Mouse (Mus musculus) common myeloid progenitor, adult 5-6 weeks (primary cell): ENCODE data around the gene Uqcrq. TPM values are rescaled to one million over a fixed set of nuclear protein-coding genes. Genes with fewer than 3 reads are reported as not detected.

Source experiments
- ATAC-seq: replicated peaks from 2 replicates; pipeline ENCODE4 v1.8.0; 2016; ENCODE audit warnings: low read depth, mild to moderate bottlenecking, moderate TSS enrichment, inconsistent platforms; ENCODE audit not compliant: poor library complexity, severe bottlenecking
- total RNA-seq: library from RNA; stranded (forward); fragments of 200-1000, 187-1606 nt; gene quantifications from 2 replicates; pipeline ENCODE4 v1.2.3, GENCODE M21; 2017

The Uqcrq gene
- 39.5 and 53.6 TPM in 2 replicates for total RNA-seq

GRCm38 (mm10) chr11:53430670-53431346 lies at the start of gene Uqcrq, which contains the start of gene Gdf9:
Gene Uqcrq, minus strand, starts transcription at chr11:53430831.
Gene Gdf9, plus strand, starts transcription at chr11:53431023.
- ATAC-seq: peak; percentile 88

- peak; percentile 26 for ATAC-seq
These were observed 49.2 kb upstream of the Uqcrq start, which contains the start of the genes Gm9945 and Sowaha for GRCm38 (mm10) chr11:53479783-53480301. Gene Gm9945, plus strand, starts transcription at chr11:53480166. Gene Sowaha, minus strand, starts transcription at chr11:53480274.

- no peak for ATAC-seq
These were observed 48.6 kb upstream of the Uqcrq start for GRCm38 (mm10) chr11:53479171-53479782.

- ATAC-seq: no peak
These were observed 47.9 kb upstream of the Uqcrq start for GRCm38 (mm10) chr11:53478383-53479170.

- no peak for ATAC-seq
These were observed 47.2 kb upstream of the Uqcrq start for GRCm38 (mm10) chr11:53477833-53478232.

- no peak for ATAC-seq
These were observed 45.0 kb upstream of the Uqcrq start for GRCm38 (mm10) chr11:53475620-53476019.

GRCm38 (mm10) chr11:53472709-53473108 lies 42.1 kb upstream of the Uqcrq start:
- no peak for ATAC-seq

- ATAC-seq: peak; percentile 91
These were observed 39.5 kb upstream of the Uqcrq start, which contains the start of gene Gm9837 for GRCm38 (mm10) chr11:53469968-53470695. Gene Gm9837, minus strand, starts transcription at chr11:53470479.

- no peak for ATAC-seq
These were observed 38.8 kb upstream of the Uqcrq start for GRCm38 (mm10) chr11:53469294-53469967.

- peak; percentile 66 for ATAC-seq
These were observed 35.8 kb upstream of the Uqcrq start for GRCm38 (mm10) chr11:53466231-53466971.

GRCm38 (mm10) chr11:53463551-53464424 lies 33.2 kb upstream of the Uqcrq start:
- ATAC-seq: peak; percentile 33; the same call in 1 of the 2 replicates

GRCm38 (mm10) chr11:53461727-53462126 lies 31.1 kb upstream of the Uqcrq start:
- no peak for ATAC-seq

- ATAC-seq: no peak
These were observed 29.6 kb upstream of the Uqcrq start for GRCm38 (mm10) chr11:53460192-53460591.

- ATAC-seq: no peak
These were observed 28.4 kb upstream of the Uqcrq start for GRCm38 (mm10) chr11:53458996-53459395.

- 0 out of 2 replicates have a peak, but pooled peaks have one; percentile 24 for ATAC-seq
These were observed 26.8 kb upstream of the Uqcrq start for GRCm38 (mm10) chr11:53457372-53457954.

DNA sequence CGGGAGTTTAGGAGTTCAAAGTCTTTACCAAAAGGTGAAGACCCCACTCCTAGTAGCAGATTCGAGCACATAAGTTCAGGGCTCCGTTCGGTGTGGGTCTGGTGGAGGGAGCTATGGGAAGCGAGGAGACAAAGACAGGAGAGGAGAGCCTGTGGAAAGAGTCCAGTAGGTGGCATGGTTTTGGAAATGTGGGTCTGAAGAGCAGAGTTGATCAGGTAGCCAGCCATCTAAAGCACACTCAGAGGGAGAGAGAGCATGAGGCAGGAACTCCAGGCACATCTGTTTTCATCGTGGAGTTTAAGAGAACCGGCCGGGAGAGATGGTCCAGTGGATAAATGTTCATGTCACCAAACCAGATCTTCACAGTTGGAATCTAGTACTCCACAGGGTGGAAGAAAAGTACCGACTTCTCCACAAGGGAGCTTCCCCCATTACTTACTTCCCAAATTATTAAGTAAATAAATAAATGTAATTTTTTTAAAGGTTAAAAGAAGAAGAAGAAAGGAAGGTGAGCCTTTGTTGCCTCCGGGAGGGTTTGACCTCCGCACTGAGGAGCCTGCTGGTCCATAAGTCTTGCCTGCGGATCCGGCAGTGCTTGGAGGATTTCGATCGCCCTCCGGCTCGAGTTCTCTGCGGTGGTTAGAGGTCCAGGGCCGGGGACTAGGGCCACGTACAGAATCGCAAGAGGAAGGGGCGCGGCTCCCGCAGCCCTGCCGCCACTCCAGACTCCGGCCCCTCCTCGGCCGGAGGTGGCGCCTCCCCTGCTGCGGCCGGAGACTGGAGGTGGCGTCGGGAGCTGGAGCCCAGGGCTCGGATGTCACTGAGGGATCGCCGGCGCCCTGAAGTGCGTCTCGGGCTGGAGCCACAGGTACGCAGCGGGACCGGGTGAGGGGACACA lies 26.1 kb upstream of the Uqcrq start, which contains the start of the genes Gm10447 and Shroom1:
Gene Gm10447, minus strand, starts transcription at position 637 of the 898 bp plus-strand sequence.
Gene Shroom1, plus strand, starts transcription at position 732 of the 898 bp plus-strand sequence.
- peak; percentile 74 for ATAC-seq
